Mouse (Mus musculus) liver, postnatal 0 days (tissue): ENCODE results near the gene Apex1. TPM values are rescaled to one million over a fixed set of nuclear protein-coding genes. Genes with fewer than 3 reads are reported as not detected.

Source experiments
- ATAC-seq: fragments of 200-750 bp; cut with Nextera tagmentation; 2 replicates; pipeline ENCODE4 v1.8.0; 2017; ENCODE audit warnings: mild to moderate bottlenecking, moderate library complexity
- DNase-seq: peaks from one replicate; pipeline ENCODE4 v3.0.0-alpha.2; 2016
- H3K27ac ChIP-seq: fragments of 300-500 bp; sonication (generic); 2 replicates; pipeline ENCODE4 v1.5.1; 2014; ENCODE audit warnings: antibody characterized with exemption, moderate library complexity, mild to moderate bottlenecking, low read depth
- H3K27me3 ChIP-seq: fragments of 300-500 bp; sonication (generic); 2 replicates; pipeline ENCODE4 v1.6.1; 2014; ENCODE audit warnings: low read length, control low read depth, mixed read lengths; ENCODE audit not compliant: insufficient read depth
- H3K36me3 ChIP-seq: fragments of 300-500 bp; sonication (generic); replicated peaks from 2 replicates; pipeline ENCODE4 v1.6.1; 2014; ENCODE audit warnings: mild to moderate bottlenecking, control low read depth, low read length, moderate library complexity, mixed read lengths; ENCODE audit not compliant: insufficient read depth
- H3K4me1 ChIP-seq: fragments of 300-500 bp; sonication (generic); 2 replicates; pipeline ENCODE4 v1.6.1; 2014; ENCODE audit warnings: antibody characterized with exemption, mild to moderate bottlenecking, control low read depth; ENCODE audit not compliant: insufficient read depth
- H3K4me2 ChIP-seq: fragments of 300-500 bp; sonication (generic); 2 replicates; pipeline ENCODE4 v1.6.1; 2014; ENCODE audit warnings: low read depth, mild to moderate bottlenecking, low read length, moderate library complexity, mixed read lengths
- H3K4me3 ChIP-seq: fragments of 300-500 bp; sonication (generic); 2 replicates; pipeline ENCODE4 v1.5.1; 2014; ENCODE audit warnings: low read depth, low read length
- H3K9ac ChIP-seq: fragments of 300-500 bp; sonication (generic); replicated peaks from 2 replicates; pipeline ENCODE4 v1.6.1; 2014; ENCODE audit warnings: mild to moderate bottlenecking, moderate library complexity
- H3K9me3 ChIP-seq: fragments of 300-500 bp; sonication (generic); 2 replicates; pipeline ENCODE4 v1.6.1; 2016; ENCODE audit warnings: mild to moderate bottlenecking, control low read depth, low read length, mixed read lengths
- CTCF ChIP-seq: sonication (generic); IDR thresholded peaks from 2 replicates; pipeline ENCODE4 v1.5.1; 2016; ENCODE audit warnings: antibody characterized with exemption, low read depth
- EP300 ChIP-seq: IDR thresholded peaks from 2 replicates; pipeline ENCODE4 v1.6.1; 2016; ENCODE audit warnings: antibody characterized with exemption, low read depth, mild to moderate bottlenecking
- WGBS: fragments of 180-500 bp; shearing (Covaris S2); extraction: QIAGEN DNeasy Blood & Tissue Kit; methylation state at CpG from one replicate; pipeline ENCODE4 v1.1.7; 2014; ENCODE audit not compliant: insufficient replicate concordance; 5-methylcytosine and 5-hydroxymethylcytosine counted together
- polyA plus RNA-seq: library from polyadenylated mRNA; unstranded; fragments of >200 nt; fragmentation: Nextera tagmentation; extraction: Ambion mirVana; gene quantifications from 2 replicates; pipeline ENCODE4 v1.2.1, GENCODE M21; 2015

The Apex1 gene
- polyA plus RNA-seq, 1 experiment from 2014 or later: 58.0 TPM

DNA sequence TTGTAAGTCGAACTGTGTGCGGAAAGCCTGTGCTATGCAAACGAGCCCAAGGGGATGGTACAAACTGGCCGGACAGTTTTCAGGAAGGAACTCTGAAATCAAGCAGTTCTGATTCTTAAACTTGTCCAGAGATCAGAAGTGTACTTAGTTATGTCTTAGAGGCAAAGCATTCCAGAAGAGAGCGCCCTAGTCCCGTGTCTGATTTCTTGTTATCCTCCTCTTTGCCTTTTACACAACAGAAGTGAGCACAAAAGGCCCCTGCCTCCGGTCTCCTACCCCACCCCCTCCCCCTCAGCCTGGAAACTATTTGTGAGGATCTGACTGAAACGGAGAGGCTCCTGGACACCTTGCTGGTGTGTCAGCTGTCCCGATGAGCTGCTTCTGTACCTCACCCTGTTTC lies 51.9 kb downstream of the Apex1 start:
- DNase-seq: no peak
- Histone ChIP-seq H3K27ac (no peak overlapping the region), H3K27me3 (no peaks in the 10 kb centered on the region), H3K4me3 (no peak overlapping the region), H3K4me2 (no peak overlapping the region), H3K9me3 (no peaks in the 10 kb centered on the region), H3K9ac (no peak overlapping the region), H3K36me3 (no peaks in the 10 kb centered on the region), H3K4me1 (peaks cover 9% of the 10 kb centered on the region)
- TF ChIP-seq EP300 (no peak), CTCF (peak; percentile 25)
- 25% methylated on average over 9 of the region's 9 CpGs for WGBS
- ATAC-seq: no peak

Other genes with a start within 250 kb of the Apex1 start
- gene Olfr747, start 231.8 kb upstream of the Apex1 start, polyA plus RNA-seq: not detected in 2 replicates
- gene Olfr748, start 217.6 kb upstream of the Apex1 start, polyA plus RNA-seq: not detected in 2 replicates
- not detected in 2 replicates for gene Olfr749, start 179.9 kb upstream of the Apex1 start, polyA plus RNA-seq
- 15.9 and 17.7 TPM in 2 replicates for gene Ttc5, start 139.4 kb upstream of the Apex1 start, polyA plus RNA-seq
- gene Ccnb1ip1, start 117.2 kb upstream of the Apex1 start, polyA plus RNA-seq: not detected in 2 replicates
- 19.1 and 22.5 TPM in 2 replicates for gene Parp2, start 117.1 kb upstream of the Apex1 start, polyA plus RNA-seq
- 6.2 and 6.6 TPM in 2 replicates for gene Tep1, start 54.4 kb upstream of the Apex1 start, polyA plus RNA-seq
- gene Klhl33, start 27.5 kb upstream of the Apex1 start, polyA plus RNA-seq: 0.13 and 0.20 TPM in 2 replicates
- 38.5 and 39.5 TPM in 2 replicates for gene Osgep, start 75 bp upstream of the Apex1 start, polyA plus RNA-seq
- 23.6 and 24.2 TPM in 2 replicates for gene Pip4p1, start 5.9 kb downstream of the Apex1 start, polyA plus RNA-seq
- gene Pnp, start 6.1 kb downstream of the Apex1 start, polyA plus RNA-seq: 66.4 and 70.4 TPM in 2 replicates
- not detected in 2 replicates for gene Gm49342, start 19.5 kb downstream of the Apex1 start, polyA plus RNA-seq
- 7.1 and 7.3 TPM in 2 replicates for gene Pnp2, start 31.0 kb downstream of the Apex1 start, polyA plus RNA-seq
- not detected in 2 replicates for gene Rnase10, start 82.8 kb downstream of the Apex1 start, polyA plus RNA-seq
- not detected in 2 replicates for gene Rnase9, start 116.9 kb downstream of the Apex1 start, polyA plus RNA-seq
- not detected in 2 replicates for gene Rnase11, start 125.2 kb downstream of the Apex1 start, polyA plus RNA-seq
- 1.3 and 1.6 TPM in 2 replicates for gene Rnase12, start 132.7 kb downstream of the Apex1 start, polyA plus RNA-seq
- not detected in 2 replicates for gene Olfr750, start 149.5 kb downstream of the Apex1 start, polyA plus RNA-seq
- gene Rnase4, start 166.1 kb downstream of the Apex1 start, polyA plus RNA-seq: 221 and 337 TPM in 2 replicates
- 85.3 and 131 TPM in 2 replicates for gene Ang, start 166.2 kb downstream of the Apex1 start, polyA plus RNA-seq
- gene Eddm3b, start 189.5 kb downstream of the Apex1 start, polyA plus RNA-seq: 0.07 TPM in 2 replicates
- 6.3 and 7.5 TPM in 2 replicates for gene Rnase6, start 198.9 kb downstream of the Apex1 start, polyA plus RNA-seq
- gene Rnase1, start 221.8 kb downstream of the Apex1 start, polyA plus RNA-seq: 0.11 and 2.1 TPM in 2 replicates
- not detected in 2 replicates for gene Rnase2b, start 237.3 kb downstream of the Apex1 start, polyA plus RNA-seq